8 mouse cellular contexts compared by ENCODE assay signal in the genomic region with DNA sequence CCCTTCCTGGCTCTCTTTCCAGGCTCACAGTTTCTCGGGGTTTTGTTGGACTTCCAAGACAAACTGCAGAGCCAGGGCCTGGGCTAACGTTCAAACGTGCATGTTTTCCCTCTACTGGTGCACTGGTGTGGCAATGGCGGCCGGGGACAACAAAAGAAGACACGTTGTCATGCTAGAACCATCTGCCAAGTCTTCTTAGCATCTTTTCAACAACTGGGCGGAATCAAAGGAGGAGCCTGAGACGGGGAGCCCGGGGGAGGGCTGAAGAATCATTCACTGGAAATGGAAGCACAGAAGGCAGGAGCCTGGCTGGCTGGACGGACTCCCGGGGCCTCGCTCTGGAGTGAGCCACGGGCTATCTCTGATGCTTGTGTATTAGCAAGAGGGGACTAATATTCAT. TPM values are rescaled to one million over a fixed set of nuclear protein-coding genes. Genes with fewer than 3 reads are reported as not detected.
A peak's percentile ranks its signal among the peaks of the same experiment; 100 is the strongest.
DNase-seq lines count a peak whose midpoint lies in the region; ATAC-seq lines count a peak whose summit lies in the region.
"Had no signal": no experiment of that assay in that cellular context is flagged by ENCODE, and none has a peak within 500 bp of the region (broad histone marks: within the 10 kb centered on the region; RNA-seq: fewer than 3 reads in every experiment).

No protein-coding gene starts in this region.

- peak overlapping the region; percentile 58 for H3K27ac ChIP-seq in forebrain, embryonic 14.5 days (ENCODE audit: low read depth, low read length)
- H3K27ac ChIP-seq: liver, embryonic 15.5 days had no signal

- no peak overlapping the region for H3K9ac ChIP-seq in forebrain, embryonic 14.5 days (ENCODE audit: low read length)
- H3K9ac ChIP-seq: liver, embryonic 15.5 days had no signal

- peaks cover 6% of the 10 kb centered on the region; the same call in 1 of the 2 replicates for H3K4me1 ChIP-seq in forebrain, embryonic 14.5 days (ENCODE audit: control insufficient read depth, insufficient read depth, low read length)
- H3K4me1 ChIP-seq: liver, embryonic 15.5 days had no signal

- no peak overlapping the region for H3K4me3 ChIP-seq in forebrain, embryonic 14.5 days (ENCODE audit: low read depth, low read length)
- H3K4me3 ChIP-seq: liver, embryonic 15.5 days had no signal

- DNase-seq in lung, postnatal 10 days = peak; percentile 51
- DNase-seq in lung, adult 18-20 months = no peak
- DNase-seq in forebrain, embryonic 14.5 days (ENCODE audit: low spot score) = peak; percentile 74
- peak; percentile 48 for DNase-seq in layer of hippocampus, adult 9-11 months
- DNase-seq in right cerebral cortex, postnatal 25 days = peak; percentile 59
- DNase-seq in kidney, postnatal 36 days = no peak
- no peak for DNase-seq in adrenal gland, postnatal 36 days

- no peaks in the 10 kb centered on the region for H3K9me3 ChIP-seq in forebrain, embryonic 14.5 days (replicated peaks; ENCODE audit: control insufficient read depth, low read length)
- H3K9me3 ChIP-seq: liver, embryonic 15.5 days had no signal

- no peak overlapping the region for H3K4me2 ChIP-seq in forebrain, embryonic 14.5 days (ENCODE audit: low read length)
- H3K4me2 ChIP-seq: liver, embryonic 15.5 days had no signal

- H3K36me3 ChIP-seq in forebrain, embryonic 14.5 days (ENCODE audit: control insufficient read depth, insufficient read depth, low read length) = peaks cover 56% of the 10 kb centered on the region
- H3K36me3 ChIP-seq: liver, embryonic 15.5 days had no signal

- peak; percentile 52; the same call in 1 of the 2 replicates for ATAC-seq in forebrain, embryonic 14.5 days

- WGBS in forebrain, embryonic 14.5 days = 32% methylated on average over 13 of the region's 13 CpGs

- H3K27me3 ChIP-seq in forebrain, embryonic 14.5 days (replicated peaks; ENCODE audit: control insufficient read depth, insufficient read depth, low read length) = no peaks in the 10 kb centered on the region
- H3K27me3 ChIP-seq: liver, embryonic 15.5 days had no signal

RNA-seq across cellular contexts. Expression of a gene that starts 39.9 kb away (rescaled TPM):
- 42.4 and 46.2 TPM in 2 replicates for polyA plus RNA-seq in forebrain, embryonic 14.5 days (2014; fragmentation: Nextera tagmentation; extraction: Ambion mirVana)
- total RNA-seq in adrenal gland, postnatal 36 days (2021) = 10 to 100 TPM; 70.2 to 81.5 TPM

Comparison
In these comparisons a context has a peak if more than half of its experiments do, and no peak if none do; other contexts are left out.
1. DNase-seq: peak in lung, postnatal 10 days (single experiment), forebrain, embryonic 14.5 days (single experiment), layer of hippocampus, adult 9-11 months (single experiment) and right cerebral cortex, postnatal 25 days (single experiment); none in lung, adult 18-20 months (0 of 2), kidney, postnatal 36 days (0 of 2) and adrenal gland, postnatal 36 days (0 of 2).